Mouse (Mus musculus) lung, postnatal 4 days (tissue): Measurements from ENCODE around the gene Sprr1a.
"Not testable (repeated sequence)": the region's sequence is repeated elsewhere in the genome, so short reads cannot be mapped to it uniquely, and the experiment has no call there.

ENCODE experiments used
- DNase-seq, 2 experiments: peaks; one replicate each; pipeline ENCODE4 v3.0.0; 2021

Sprr1a gene

GRCm38 (mm10) chr3:92485863-92486262 is at the start of gene Sprr1a:
TSS of gene Sprr1a (minus strand) at chr3:92485895.
- DNase-seq: no peak

- DNase-seq: no peak
These were observed 48.7 kb upstream of the Sprr1a start, which contains the start of gene 2310046K23Rik for GRCm38 (mm10) chr3:92534411-92534810. TSS of gene 2310046K23Rik (minus strand) at chr3:92534511.

- no peak for DNase-seq
These were observed 26.6 kb upstream of the Sprr1a start for GRCm38 (mm10) chr3:92512325-92512724.

GRCm38 (mm10) chr3:92510786-92511185 is 25.1 kb upstream of the Sprr1a start:
- DNase-seq: peak in 1 of 2 experiments; percentile 7

GRCm38 (mm10) chr3:92508185-92508584 is 22.5 kb upstream of the Sprr1a start:
- no peak for DNase-seq

- no peak for DNase-seq
These were observed 17.8 kb upstream of the Sprr1a start for GRCm38 (mm10) chr3:92503528-92503927.

- DNase-seq: no peak
These were observed 14.7 kb upstream of the Sprr1a start, which contains the start of gene Sprr4 for GRCm38 (mm10) chr3:92500393-92500792. TSS of gene Sprr4 (minus strand) at chr3:92500493.

- not testable (repeated sequence) for DNase-seq
These were observed 4.6 kb upstream of the Sprr1a start for GRCm38 (mm10) chr3:92490262-92490661.

- no peak for DNase-seq
These were observed 612 bp upstream of the Sprr1a start for GRCm38 (mm10) chr3:92486307-92486706.

- not testable (repeated sequence) for DNase-seq
These were observed 4.4 kb downstream of the Sprr1a start for GRCm38 (mm10) chr3:92481249-92481648.

GRCm38 (mm10) chr3:92470111-92470510 is 15.6 kb downstream of the Sprr1a start:
- DNase-seq: no peak

- no peak for DNase-seq
These were observed 18.3 kb downstream of the Sprr1a start for GRCm38 (mm10) chr3:92467424-92467823.

GRCm38 (mm10) chr3:92466576-92466975 is 19.1 kb downstream of the Sprr1a start:
- no peak for DNase-seq

- DNase-seq: no peak
These were observed 27.1 kb downstream of the Sprr1a start, which contains the start of gene Sprr3 for GRCm38 (mm10) chr3:92458620-92459019. TSS of gene Sprr3 (minus strand) at chr3:92458720.

GRCm38 (mm10) chr3:92455151-92455550 is 30.5 kb downstream of the Sprr1a start:
- no peak for DNase-seq

GRCm38 (mm10) chr3:92440177-92440576 is 45.5 kb downstream of the Sprr1a start:
- no peak for DNase-seq

- no peak for DNase-seq
These were observed 47.0 kb downstream of the Sprr1a start, which contains the start of gene Sprr1b for GRCm38 (mm10) chr3:92438689-92439088. TSS of gene Sprr1b (minus strand) at chr3:92438789.
